Mouse (Mus musculus): ENCODE data around the gene Sgta. TPM values are rescaled to one million over a fixed set of nuclear protein-coding genes. Genes with fewer than 3 reads are reported as not detected.
A peak's percentile ranks its signal among the peaks of the same experiment; 100 is the strongest.

Gene Sgta
- polyA plus RNA-seq, 1 experiment from 2014 or later: 186 TPM

DNA sequence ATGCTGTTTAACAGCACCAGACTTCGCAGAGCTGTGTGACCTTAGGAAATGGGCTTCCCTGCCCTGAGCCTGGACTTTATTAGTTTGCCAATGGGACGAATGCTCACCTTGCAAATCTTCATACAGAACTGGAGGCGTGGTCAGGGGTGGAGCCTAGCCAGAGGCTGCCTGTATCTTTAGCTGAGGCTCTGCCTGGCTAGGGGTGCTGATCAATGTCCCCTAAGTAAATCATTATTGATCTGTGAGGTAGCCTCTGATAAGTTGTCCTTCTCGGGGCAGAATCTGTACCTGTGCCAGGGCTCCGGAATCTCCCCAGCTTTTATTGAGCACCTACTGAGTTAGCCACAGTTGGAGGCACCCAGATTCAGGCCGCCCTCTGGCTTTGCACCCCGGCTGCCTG, 30.6 kb upstream of the Sgta start:
- no peaks in the 10 kb centered on the region for H3K36me3 ChIP-seq (ENCODE audit: insufficient read depth)

DNA sequence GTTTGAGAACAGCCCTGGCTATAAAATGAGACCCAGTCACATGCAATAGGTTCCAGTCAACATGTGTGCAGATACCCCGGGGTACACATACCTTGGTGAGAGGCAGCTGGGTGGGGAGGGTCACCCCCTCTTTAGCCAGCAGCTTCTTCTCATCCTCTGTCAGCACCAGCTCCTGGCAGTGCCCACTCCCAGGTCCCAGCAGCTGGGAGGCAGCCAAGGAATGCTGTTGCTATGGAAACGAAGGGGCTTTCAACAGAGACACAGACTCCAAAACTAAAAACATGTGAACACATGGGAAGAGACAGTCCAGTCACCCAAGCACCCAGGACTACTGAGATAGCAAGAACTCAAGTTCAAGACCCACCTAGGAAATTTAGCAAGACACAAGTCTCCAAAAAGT, 29.2 kb upstream of the Sgta start:
- H3K4me2 ChIP-seq: no peak overlapping the region
- H3K36me3 ChIP-seq (ENCODE audit: insufficient read depth): no peaks in the 10 kb centered on the region
- H3K4me3 ChIP-seq (ENCODE audit: low read depth, low read length): no peak overlapping the region
- ATAC-seq (ENCODE audit: insufficient read depth) (0 out of 2 replicates have a peak, but pooled peaks have one; percentile 12), DNase-seq (peak; percentile 76)
- H3K27me3 ChIP-seq (ENCODE audit: insufficient read depth, low read length): 0 out of 2 replicates have a peak, but pooled peaks cover 4% of the 10 kb centered on the region
- H3K27ac ChIP-seq (ENCODE audit: low read depth): no peak overlapping the region
- no peaks in the 10 kb centered on the region; the same call in 1 of the 2 replicates for H3K4me1 ChIP-seq (ENCODE audit: insufficient read depth)
- no peaks in the 10 kb centered on the region for H3K9me3 ChIP-seq (ENCODE audit: low read depth, low read length)
- H3K9ac ChIP-seq: no peak overlapping the region
- no peak for TF ChIP-seq CTCF (IDR thresholded peaks at IDR 0.05; ENCODE audit: low read depth)
- 39% methylated on average over 2 of the region's 2 CpGs for WGBS

More for the DNA sequence above, 30.6 kb upstream of the Sgta start:
- DNase-seq (no peak), ATAC-seq (ENCODE audit: insufficient read depth) (no peak)
- TF ChIP-seq CTCF (IDR thresholded peaks at IDR 0.05; ENCODE audit: low read depth): no peak
- Histone ChIP-seq H3K4me1 (ENCODE audit: insufficient read depth) (no peaks in the 10 kb centered on the region; the same call in 1 of the 2 replicates), H3K27me3 (ENCODE audit: insufficient read depth, low read length) (0 out of 2 replicates have a peak, but pooled peaks cover 4% of the 10 kb centered on the region), H3K27ac (ENCODE audit: low read depth) (no peak overlapping the region), H3K4me3 (ENCODE audit: low read depth, low read length) (no peak overlapping the region), H3K9me3 (ENCODE audit: low read depth, low read length) (no peaks in the 10 kb centered on the region), H3K9ac (no peak overlapping the region), H3K4me2 (no peak overlapping the region)
- 63% methylated on average over 7 of the region's 7 CpGs for WGBS

DNA sequence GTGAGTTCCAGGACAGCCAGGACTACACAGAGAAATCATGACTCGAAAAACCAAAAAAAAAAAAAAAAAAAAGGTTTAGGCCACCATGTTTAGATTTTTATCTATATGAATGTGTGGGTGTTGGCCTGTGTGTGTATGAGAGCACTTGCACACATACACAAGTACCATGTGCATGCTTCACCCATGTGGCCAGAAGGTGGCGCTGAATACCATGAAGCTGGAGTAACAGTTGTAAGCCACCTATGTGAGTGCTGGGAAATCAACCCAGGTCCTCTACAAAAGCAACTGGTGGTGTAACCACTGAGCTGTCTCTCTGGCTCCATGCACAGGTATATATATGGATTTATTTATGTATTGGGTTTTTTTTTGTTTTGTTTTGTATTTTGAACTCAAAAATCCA, 27.0 kb upstream of the Sgta start:
- H3K27me3 ChIP-seq (ENCODE audit: insufficient read depth, low read length): no peaks in the 10 kb centered on the region
- peak; percentile 53 for TF ChIP-seq CTCF (IDR thresholded peaks at IDR 0.05; ENCODE audit: low read depth)
- WGBS: 54% methylated on average over 2 of the region's 2 CpGs
- DNase-seq: peak; percentile 44
- no peak overlapping the region for H3K9ac ChIP-seq
- no peaks in the 10 kb centered on the region for H3K4me1 ChIP-seq (ENCODE audit: insufficient read depth)
- no peak overlapping the region for H3K4me2 ChIP-seq
- ATAC-seq (ENCODE audit: insufficient read depth): no peak
- no peak overlapping the region for H3K27ac ChIP-seq (ENCODE audit: low read depth)
- H3K9me3 ChIP-seq (ENCODE audit: low read depth, low read length): no peaks in the 10 kb centered on the region
- no peak overlapping the region for H3K4me3 ChIP-seq (ENCODE audit: low read depth, low read length)
- peaks cover 11% of the 10 kb centered on the region; the same call in 1 of the 2 replicates for H3K36me3 ChIP-seq (ENCODE audit: insufficient read depth)

DNA sequence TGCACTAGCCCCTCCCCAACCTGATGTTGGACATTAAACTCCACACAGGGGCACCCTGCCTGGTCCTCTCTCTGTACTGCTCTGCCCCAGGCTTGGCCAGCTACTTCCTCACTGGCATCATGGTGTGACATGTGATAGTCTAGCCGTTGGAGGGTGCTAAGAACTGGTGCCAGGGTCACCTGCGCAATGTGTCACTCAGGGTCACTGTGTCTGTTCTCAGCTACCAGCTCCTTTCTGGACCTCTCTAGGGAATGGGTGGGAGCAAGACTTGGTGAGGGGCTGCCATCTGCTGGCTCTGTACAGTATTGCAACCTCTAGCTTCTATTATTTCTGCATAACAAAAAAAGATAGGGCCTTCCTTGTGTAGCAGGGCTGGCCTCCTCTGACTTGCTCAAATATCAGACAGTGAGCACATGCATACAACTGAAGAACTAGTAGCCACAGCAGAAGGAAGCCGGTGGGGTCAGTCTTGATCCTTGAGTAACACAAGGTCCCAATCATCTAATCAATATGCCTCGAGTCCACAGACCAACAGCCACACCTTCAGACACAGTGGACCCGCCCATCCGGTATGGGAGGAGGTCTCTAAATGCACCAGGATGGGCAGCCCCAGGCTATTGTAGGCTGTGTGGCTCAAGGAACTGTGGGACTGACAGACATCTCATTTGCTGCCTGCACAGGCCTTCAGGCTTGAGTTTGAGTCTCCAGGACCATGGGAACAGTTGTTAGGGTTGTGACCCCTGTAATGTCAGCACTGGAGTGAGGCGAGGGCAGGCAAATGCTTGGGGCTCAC, 22.4 kb upstream of the Sgta start:
- Histone ChIP-seq H3K9me3 (ENCODE audit: low read depth, low read length) (no peaks in the 10 kb centered on the region), H3K36me3 (ENCODE audit: insufficient read depth) (peaks cover 56% of the 10 kb centered on the region), H3K9ac (no peak overlapping the region), H3K4me3 (ENCODE audit: low read depth, low read length) (no peak overlapping the region), H3K4me2 (no peak overlapping the region), H3K27ac (ENCODE audit: low read depth) (no peak overlapping the region), H3K27me3 (ENCODE audit: insufficient read depth, low read length) (no peaks in the 10 kb centered on the region), H3K4me1 (ENCODE audit: insufficient read depth) (no peaks in the 10 kb centered on the region)
- WGBS: 68% methylated on average over 7 of the region's 7 CpGs
- TF ChIP-seq CTCF (IDR thresholded peaks at IDR 0.05; ENCODE audit: low read depth): peak; percentile 88
- ATAC-seq (ENCODE audit: insufficient read depth) (peak; percentile 75), DNase-seq (peak; percentile 86)

DNA sequence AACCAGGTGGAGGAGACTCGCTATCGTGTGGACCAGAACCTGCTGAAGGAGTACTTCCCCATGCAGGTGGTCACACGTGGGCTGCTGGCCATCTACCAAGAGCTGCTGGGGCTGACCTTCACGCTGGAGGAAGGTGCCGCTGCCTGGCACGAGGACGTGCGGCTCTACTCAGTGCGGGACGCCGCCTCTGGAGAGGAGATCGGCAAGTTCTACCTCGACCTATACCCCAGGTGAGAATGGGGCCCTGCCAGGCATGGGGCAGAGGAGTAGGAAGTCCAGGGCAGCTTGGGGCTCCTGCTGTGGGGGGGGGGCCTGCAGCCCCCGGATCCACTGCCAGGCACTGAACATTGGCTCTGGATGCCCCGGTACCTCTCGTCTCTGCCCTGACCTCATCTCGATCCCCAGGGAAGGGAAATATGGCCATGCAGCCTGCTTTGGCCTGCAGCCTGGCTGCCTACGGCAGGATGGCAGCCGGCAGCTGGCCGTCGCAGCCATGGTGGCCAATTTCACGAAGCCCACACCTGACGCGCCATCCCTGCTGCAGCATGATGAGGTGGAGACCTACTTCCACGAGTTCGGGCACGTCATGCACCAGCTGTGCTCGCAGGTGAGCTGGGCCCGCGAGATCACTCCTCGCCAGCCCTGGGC, 20.2 kb upstream of the Sgta start:
- Histone ChIP-seq H3K27me3 (ENCODE audit: insufficient read depth, low read length) (no peaks in the 10 kb centered on the region), H3K9ac (no peak overlapping the region), H3K4me1 (ENCODE audit: insufficient read depth) (no peaks in the 10 kb centered on the region), H3K27ac (ENCODE audit: low read depth) (no peak overlapping the region), H3K4me3 (ENCODE audit: low read depth, low read length) (no peak overlapping the region), H3K9me3 (ENCODE audit: low read depth, low read length) (no peaks in the 10 kb centered on the region), H3K4me2 (no peak overlapping the region), H3K36me3 (ENCODE audit: insufficient read depth) (peaks cover 65% of the 10 kb centered on the region)
- ATAC-seq (ENCODE audit: insufficient read depth) (no peak), DNase-seq (no peak)
- 93% methylated on average over 31 of the region's 31 CpGs for WGBS
- no peak for TF ChIP-seq CTCF (IDR thresholded peaks at IDR 0.05; ENCODE audit: low read depth)

DNA sequence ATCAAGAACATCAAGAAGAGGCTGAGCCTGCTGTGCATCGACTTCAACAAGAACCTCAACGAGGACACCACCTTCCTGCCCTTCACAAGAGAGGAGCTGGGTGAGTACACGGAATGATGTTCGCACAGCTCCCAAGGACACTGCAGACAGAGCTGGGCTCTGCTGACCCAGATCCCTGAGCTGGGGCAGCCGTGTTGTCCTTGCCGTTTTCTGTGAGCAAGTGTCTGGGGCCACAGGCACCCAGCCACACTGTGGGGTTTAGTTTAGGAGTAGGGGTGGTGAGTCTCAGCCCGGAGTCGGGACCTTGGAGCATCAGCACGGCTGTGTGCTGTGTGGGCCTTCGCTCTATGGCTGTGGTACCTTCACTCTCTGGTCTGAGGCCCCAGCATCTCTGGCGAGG, 17.9 kb upstream of the Sgta start:
- Histone ChIP-seq H3K9me3 (ENCODE audit: low read depth, low read length) (no peaks in the 10 kb centered on the region), H3K4me3 (ENCODE audit: low read depth, low read length) (no peak overlapping the region), H3K27me3 (ENCODE audit: insufficient read depth, low read length) (no peaks in the 10 kb centered on the region), H3K27ac (ENCODE audit: low read depth) (no peak overlapping the region), H3K9ac (no peak overlapping the region), H3K36me3 (ENCODE audit: insufficient read depth) (peaks cover 82% of the 10 kb centered on the region), H3K4me1 (ENCODE audit: insufficient read depth) (no peaks in the 10 kb centered on the region), H3K4me2 (no peak overlapping the region)
- DNase-seq: no peak
- whole genome bisulfite sequencing: 91% methylated on average over 11 of the region's 11 CpGs
- ATAC-seq (ENCODE audit: insufficient read depth): no peak
- TF ChIP-seq CTCF (IDR thresholded peaks at IDR 0.05; ENCODE audit: low read depth): no peak

DNA sequence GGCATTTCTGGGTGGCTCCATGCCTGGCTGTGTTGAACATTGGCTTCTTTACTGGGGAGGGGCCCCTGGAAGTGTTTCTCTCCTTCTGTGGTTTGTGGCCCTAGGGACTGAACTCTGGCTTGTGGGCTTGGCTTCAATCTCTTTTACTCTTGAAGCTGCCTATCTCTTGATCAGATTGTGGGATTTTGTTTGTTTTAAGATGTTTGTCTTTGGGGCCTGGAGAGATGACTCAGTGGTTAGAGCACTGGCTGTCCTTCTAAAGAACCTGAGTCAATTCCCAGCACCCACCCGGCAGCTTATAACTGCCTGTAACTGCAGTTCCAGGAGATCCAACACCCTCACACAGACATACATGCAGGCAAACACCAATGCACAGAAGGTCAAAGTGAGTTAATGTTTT, 16.4 kb upstream of the Sgta start:
- 84% methylated on average over 1 of the region's 1 CpGs for WGBS
- TF ChIP-seq CTCF (IDR thresholded peaks at IDR 0.05; ENCODE audit: low read depth): no peak
- no peak overlapping the region for H3K9ac ChIP-seq
- no peaks in the 10 kb centered on the region for H3K27me3 ChIP-seq (ENCODE audit: insufficient read depth, low read length)
- DNase-seq (no peak), ATAC-seq (ENCODE audit: insufficient read depth) (no peak)
- no peak overlapping the region for H3K4me2 ChIP-seq
- no peaks in the 10 kb centered on the region for H3K4me1 ChIP-seq (ENCODE audit: insufficient read depth)
- no peak overlapping the region for H3K27ac ChIP-seq (ENCODE audit: low read depth)
- no peaks in the 10 kb centered on the region for H3K9me3 ChIP-seq (ENCODE audit: low read depth, low read length)
- no peak overlapping the region for H3K4me3 ChIP-seq (ENCODE audit: low read depth, low read length)
- H3K36me3 ChIP-seq (ENCODE audit: insufficient read depth): peaks cover 70% of the 10 kb centered on the region
